Mouse (Mus musculus) macrophage (primary cell): ENCODE measurements at regions not wholly inside any gene's neighbourhood (a gene's known extent, or its start where the extent isn't known, plus 50 kb on each side); places are given as distances from the start of the nearest gene placed in this dataset.

Experiments
- H3K27ac ChIP-seq: fragments of 350-480 bp; formaldehyde crosslinking; 2 replicates; pipeline ENCODE4 v1.9.0; 2021
- H3K36me3 ChIP-seq: fragments of 350-480 bp; formaldehyde crosslinking; 2 replicates; pipeline ENCODE4 v1.9.0; 2021; ENCODE audit errors: inconsistent target
- H3K4me3 ChIP-seq: fragments of 350-480 bp; formaldehyde crosslinking; 2 replicates; pipeline ENCODE4 v1.9.0; 2021; ENCODE audit errors: inconsistent target
- H3K79me2 ChIP-seq: fragments of 350-480 bp; formaldehyde crosslinking; 2 replicates; pipeline ENCODE4 v1.9.0; 2021; ENCODE audit errors: inconsistent target
- WGBS: methylation state at CpG from one replicate; pipeline ENCODE4 v1.1.7; 2026; ENCODE audit warnings: inconsistent platforms; ENCODE audit not compliant: missing documents; 5-methylcytosine and 5-hydroxymethylcytosine counted together

GRCm38 (mm10) chr6:89052758-89053460 lies 150.9 kb downstream of the Tpra1 start:
- Histone ChIP-seq H3K36me3 (no peaks in the 10 kb centered on the region), H3K4me3 (no peak overlapping the region), H3K27ac (no peak overlapping the region), H3K79me2 (no peaks in the 10 kb centered on the region)
- 91% methylated on average over 9 of the region's 9 CpGs for WGBS

- Histone ChIP-seq H3K79me2 (no peaks in the 10 kb centered on the region), H3K27ac (no peak overlapping the region), H3K36me3 (no peaks in the 10 kb centered on the region), H3K4me3 (no peak overlapping the region)
- 95% methylated on average over 13 of the region's 13 CpGs for WGBS
Measured at GRCm38 (mm10) chr6:89054060-89054459, 152.0 kb downstream of the Tpra1 start.

- H3K27ac ChIP-seq = no peak overlapping the region
- H3K4me3 ChIP-seq = no peak overlapping the region
- no peaks in the 10 kb centered on the region for H3K36me3 ChIP-seq
- 98% methylated on average over 4 of the region's 4 CpGs for WGBS
- H3K79me2 ChIP-seq = no peaks in the 10 kb centered on the region
Measured at GRCm38 (mm10) chr6:89059431-89059975, 157.5 kb downstream of the Tpra1 start.

GRCm38 (mm10) chr6:89064977-89065580 lies 163.0 kb downstream of the Tpra1 start:
- WGBS = 62% methylated on average over 7 of the region's 7 CpGs
- no peak overlapping the region for H3K4me3 ChIP-seq
- H3K36me3 ChIP-seq = no peaks in the 10 kb centered on the region
- no peak overlapping the region for H3K27ac ChIP-seq
- no peaks in the 10 kb centered on the region for H3K79me2 ChIP-seq

GRCm38 (mm10) chr6:89066588-89066987 lies 164.5 kb downstream of the Tpra1 start:
- Histone ChIP-seq H3K79me2 (no peaks in the 10 kb centered on the region), H3K4me3 (no peak overlapping the region), H3K27ac (no peak overlapping the region), H3K36me3 (no peaks in the 10 kb centered on the region)
- 87% methylated on average over 5 of the region's 5 CpGs for WGBS

GRCm38 (mm10) chr6:89068286-89068685 lies 166.2 kb downstream of the Tpra1 start:
- H3K4me3 ChIP-seq = no peak overlapping the region
- no peaks in the 10 kb centered on the region for H3K36me3 ChIP-seq
- WGBS = 91% methylated on average over 5 of the region's 5 CpGs
- H3K79me2 ChIP-seq = no peaks in the 10 kb centered on the region
- no peak overlapping the region for H3K27ac ChIP-seq

- WGBS = 94% methylated on average over 5 of the region's 5 CpGs
- no peaks in the 10 kb centered on the region for H3K36me3 ChIP-seq
- no peaks in the 10 kb centered on the region for H3K79me2 ChIP-seq
- no peak overlapping the region for H3K27ac ChIP-seq
- no peak overlapping the region for H3K4me3 ChIP-seq
Measured at GRCm38 (mm10) chr6:89069108-89069507, 167.1 kb downstream of the Tpra1 start.

- no peak overlapping the region for H3K27ac ChIP-seq
- WGBS = 17% methylated on average over 3 of the region's 3 CpGs
- no peaks in the 10 kb centered on the region for H3K79me2 ChIP-seq
- no peak overlapping the region for H3K4me3 ChIP-seq
- H3K36me3 ChIP-seq = no peaks in the 10 kb centered on the region
Measured at GRCm38 (mm10) chr6:89070011-89070410, 168.0 kb downstream of the Tpra1 start.

GRCm38 (mm10) chr6:89071766-89072165 lies 169.7 kb downstream of the Tpra1 start:
- WGBS = 51% methylated on average over 2 of the region's 2 CpGs
- Histone ChIP-seq H3K4me3 (no peak overlapping the region), H3K27ac (no peak overlapping the region), H3K79me2 (no peaks in the 10 kb centered on the region), H3K36me3 (no peaks in the 10 kb centered on the region)

- H3K4me3 ChIP-seq = no peak overlapping the region
Measured at GRCm38 (mm10) chr6:89072569-89072968, 170.5 kb downstream of the Tpra1 start.

GRCm38 (mm10) chr6:89081624-89082300 lies 179.7 kb downstream of the Tpra1 start:
- Histone ChIP-seq H3K36me3 (no peaks in the 10 kb centered on the region), H3K79me2 (no peaks in the 10 kb centered on the region), H3K27ac (no peak overlapping the region), H3K4me3 (no peak overlapping the region)
- 71% methylated on average over 6 of the region's 6 CpGs for WGBS

More at GRCm38 (mm10) chr6:89072569-89072968, 170.5 kb downstream of the Tpra1 start:
- H3K36me3 ChIP-seq = no peaks in the 10 kb centered on the region
- H3K79me2 ChIP-seq = no peaks in the 10 kb centered on the region
- WGBS = 71% methylated on average over 2 of the region's 2 CpGs
- H3K27ac ChIP-seq = no peak overlapping the region

- H3K4me3 ChIP-seq = no peak overlapping the region
- WGBS = 93% methylated on average over 3 of the region's 3 CpGs
Measured at GRCm38 (mm10) chr6:89084437-89084836, 182.4 kb downstream of the Tpra1 start.

GRCm38 (mm10) chr6:89085151-89085550 lies 183.1 kb downstream of the Tpra1 start:
- Histone ChIP-seq H3K36me3 (no peaks in the 10 kb centered on the region), H3K4me3 (no peak overlapping the region), H3K27ac (no peak overlapping the region), H3K79me2 (no peaks in the 10 kb centered on the region)
- WGBS = 77% methylated on average over 6 of the region's 6 CpGs

More at GRCm38 (mm10) chr6:89084437-89084836, 182.4 kb downstream of the Tpra1 start:
- Histone ChIP-seq H3K79me2 (no peaks in the 10 kb centered on the region), H3K27ac (no peak overlapping the region), H3K36me3 (no peaks in the 10 kb centered on the region)

- Histone ChIP-seq H3K4me3 (no peak overlapping the region), H3K27ac (no peak overlapping the region), H3K79me2 (no peaks in the 10 kb centered on the region), H3K36me3 (no peaks in the 10 kb centered on the region)
- 74% methylated on average over 4 of the region's 4 CpGs for WGBS
Measured at GRCm38 (mm10) chr6:89087620-89088019, 185.6 kb downstream of the Tpra1 start.

GRCm38 (mm10) chr6:89090096-89090495 lies 188.0 kb downstream of the Tpra1 start:
- WGBS = 90% methylated on average over 5 of the region's 5 CpGs
- Histone ChIP-seq H3K27ac (no peak overlapping the region), H3K36me3 (no peaks in the 10 kb centered on the region), H3K4me3 (no peak overlapping the region), H3K79me2 (no peaks in the 10 kb centered on the region)
